ENCODE assay signal across 8 mouse cellular contexts in the genomic region with DNA sequence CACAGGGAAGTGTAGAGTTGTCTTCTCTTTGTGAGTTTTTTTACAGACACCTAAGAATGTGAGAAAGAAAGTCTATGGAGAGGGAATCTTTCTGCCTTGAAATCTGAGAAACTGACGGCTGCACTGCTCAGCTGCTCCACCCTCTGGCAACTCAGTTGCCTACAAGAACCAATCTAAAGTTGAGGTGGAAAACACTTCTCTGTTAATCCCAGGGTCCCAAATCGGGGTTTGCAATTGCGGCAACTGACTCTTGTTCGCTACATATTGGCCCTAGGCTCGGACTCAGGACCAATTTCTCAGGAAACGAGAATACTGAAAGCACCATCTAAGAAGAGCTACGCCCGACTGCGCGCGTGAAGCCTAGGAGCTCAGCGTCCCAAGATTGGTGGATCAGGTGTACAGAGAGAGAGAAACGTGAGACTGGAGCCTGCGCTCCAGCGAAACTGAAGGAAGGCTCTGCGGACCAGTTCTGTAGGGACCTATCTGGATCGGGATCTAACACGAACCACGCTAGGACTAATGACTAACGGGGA. TPM values are rescaled to one million over a fixed set of nuclear protein-coding genes. Genes with fewer than 3 reads are reported as not detected.
DNase-seq lines count a peak whose midpoint lies in the region; ATAC-seq and TF ChIP-seq lines count a peak whose summit lies in the region.

No protein-coding gene starts in this region.

- DNase-seq in B cell, adult 2 months = peak; percentile 48 to 49
- peak; percentile 28 for DNase-seq in WW6 (ENCODE audit: low read depth, low spot score)
- DNase-seq in embryo, embryonic 10.5 days (ENCODE audit: low spot score) = peak; percentile 72
- DNase-seq in kidney, postnatal 0 days (ENCODE audit: low spot score) = peak; percentile 73
- no peak for DNase-seq in liver, embryonic 14.5 days (ENCODE audit: low read depth in 3 of 3, low spot score in 3 of 3)
- no peak for DNase-seq in gastrocnemius, postnatal 36 days

- H3K9me3 ChIP-seq in heart, embryonic 15.5 days (replicated peaks) = no peaks in the 10 kb centered on the region
- H3K9me3 ChIP-seq in kidney, postnatal 0 days (replicated peaks; ENCODE audit: low read length) = no peaks in the 10 kb centered on the region
- no peaks in the 10 kb centered on the region for H3K9me3 ChIP-seq in liver, embryonic 14.5 days (ENCODE audit: control insufficient read depth, low read length)
- H3K9me3 ChIP-seq in neural tube, embryonic 13.5 days = no peaks in the 10 kb centered on the region

- intact Hi-C loops in gastrocnemius, postnatal 36 days (cut with DNase I) = loop anchor here (5.0 kb wide), 1 partner anchor 53 kb away; no protein-coding TSS in a partner anchor

- under 1% methylated on average over 20 of the region's 20 CpGs for WGBS in heart, embryonic 15.5 days
- WGBS in kidney, postnatal 0 days = under 1% methylated on average over 20 of the region's 20 CpGs
- 1% methylated on average over 20 of the region's 20 CpGs for WGBS in liver, embryonic 14.5 days (ENCODE audit: insufficient replicate concordance)
- under 1% methylated on average over 20 of the region's 20 CpGs for WGBS in neural tube, embryonic 13.5 days

- ATAC-seq in heart, embryonic 15.5 days (replicated peaks; ENCODE audit: insufficient number of reproducible peaks, insufficient read depth, low FRiP score, low read depth) = no peak
- ATAC-seq in kidney, postnatal 0 days (replicated peaks; ENCODE audit: low FRiP score, low read depth) = no peak
- no peak for ATAC-seq in liver, embryonic 14.5 days (ENCODE audit: insufficient read depth)
- peak; percentile 59; the same call in 1 of the 2 replicates for ATAC-seq in neural tube, embryonic 13.5 days (ENCODE audit: low read depth)

- no peak for TF ChIP-seq EP300 in liver, embryonic 14.5 days (IDR thresholded peaks at IDR 0.05; ENCODE audit: low read depth)

- peak; percentile 73 for TF ChIP-seq CTCF in kidney, postnatal 0 days (IDR thresholded peaks at IDR 0.05; ENCODE audit: low read depth)
- peak; percentile 49 for TF ChIP-seq CTCF in liver, embryonic 14.5 days (IDR thresholded peaks at IDR 0.05; ENCODE audit: low read depth)

- peak overlapping the region; percentile 87 for H3K4me2 ChIP-seq in heart, embryonic 15.5 days
- H3K4me2 ChIP-seq in kidney, postnatal 0 days (ENCODE audit: low read length) = peak overlapping the region; percentile 68
- peak overlapping the region; percentile 52 for H3K4me2 ChIP-seq in liver, embryonic 14.5 days (ENCODE audit: low read depth)
- H3K4me2 ChIP-seq in neural tube, embryonic 13.5 days = peak overlapping the region; percentile 95

- H3K27ac ChIP-seq in heart, embryonic 15.5 days = no peak overlapping the region
- H3K27ac ChIP-seq in kidney, postnatal 0 days = no peak overlapping the region
- H3K27ac ChIP-seq in liver, embryonic 14.5 days = no peak overlapping the region
- no peak overlapping the region for H3K27ac ChIP-seq in neural tube, embryonic 13.5 days (replicated peaks)

- peak overlapping the region; percentile 29 for H3K9ac ChIP-seq in heart, embryonic 15.5 days
- no peak overlapping the region for H3K9ac ChIP-seq in kidney, postnatal 0 days (ENCODE audit: low read depth, low read length)
- no peak overlapping the region for H3K9ac ChIP-seq in liver, embryonic 14.5 days (replicated peaks)
- H3K9ac ChIP-seq in neural tube, embryonic 13.5 days = peak overlapping the region; percentile 61

- H3K4me3 ChIP-seq in heart, embryonic 15.5 days = peak overlapping the region; percentile 49
- peak overlapping the region; percentile 31 for H3K4me3 ChIP-seq in kidney, postnatal 0 days (replicated peaks; ENCODE audit: low read depth, low read length)
- H3K4me3 ChIP-seq in liver, embryonic 14.5 days (ENCODE audit: insufficient read depth in 1 of 2, low read depth in 2 of 2, low read length in 2 of 2) = peak overlapping the region; percentile 22 to 31; a peak in 3 of 4 replicates
- peak overlapping the region; percentile 41 for H3K4me3 ChIP-seq in neural tube, embryonic 13.5 days

- peaks cover 9% of the 10 kb centered on the region for H3K4me1 ChIP-seq in heart, embryonic 15.5 days (replicated peaks)
- H3K4me1 ChIP-seq in kidney, postnatal 0 days (replicated peaks; ENCODE audit: insufficient read depth, low read length) = no peaks in the 10 kb centered on the region
- no peaks in the 10 kb centered on the region for H3K4me1 ChIP-seq in liver, embryonic 14.5 days (replicated peaks; ENCODE audit: control insufficient read depth in 2 of 2, insufficient read depth in 2 of 2, low read length in 1 of 2)
- peaks cover 11% of the 10 kb centered on the region for H3K4me1 ChIP-seq in neural tube, embryonic 13.5 days (replicated peaks)

- no peaks in the 10 kb centered on the region for H3K36me3 ChIP-seq in heart, embryonic 15.5 days
- H3K36me3 ChIP-seq in kidney, postnatal 0 days (ENCODE audit: insufficient read depth, low read length) = no peaks in the 10 kb centered on the region
- H3K36me3 ChIP-seq in liver, embryonic 14.5 days (replicated peaks; ENCODE audit: control insufficient read depth, insufficient read depth, low read depth) = no peaks in the 10 kb centered on the region
- H3K36me3 ChIP-seq in neural tube, embryonic 13.5 days = no peaks in the 10 kb centered on the region

- peaks cover 37% of the 10 kb centered on the region for H3K27me3 ChIP-seq in heart, embryonic 15.5 days
- H3K27me3 ChIP-seq in kidney, postnatal 0 days (ENCODE audit: insufficient read depth, low read length) = peaks cover 17% of the 10 kb centered on the region
- H3K27me3 ChIP-seq in liver, embryonic 14.5 days (ENCODE audit: control insufficient read depth, insufficient read depth, low read length) = peaks cover 11% of the 10 kb centered on the region
- peaks cover 21% of the 10 kb centered on the region for H3K27me3 ChIP-seq in neural tube, embryonic 13.5 days

RNA-seq across cellular contexts. Expression of a gene that starts 0.5 kb away (rescaled TPM):
- 3.7 and 4.7 TPM in 2 replicates for polyA plus RNA-seq in heart, embryonic 15.5 days (2015; fragmentation: Nextera tagmentation; extraction: Ambion mirVana)
- 1.7 and 2.4 TPM in 2 replicates for polyA plus RNA-seq in kidney, postnatal 0 days (2015; fragmentation: Nextera tagmentation; extraction: Ambion mirVana)
- polyA plus RNA-seq in liver, embryonic 14.5 days (2012; rRNA removed) = 0.09 and 0.27 TPM in 2 replicates
- polyA plus RNA-seq in liver, embryonic 14.5 days (2014; fragmentation: Nextera tagmentation; extraction: Ambion mirVana) = 0.19 TPM in 1 of 2 replicates, not detected in the other
- 12.0 and 14.0 TPM in 2 replicates for polyA plus RNA-seq in neural tube, embryonic 13.5 days (2015; fragmentation: Nextera tagmentation; extraction: Ambion mirVana)
- not detected for total RNA-seq in gastrocnemius, postnatal 36 days (2021)

Comparison
In these comparisons a context has a peak if more than half of its experiments do, and no peak if none do; other contexts are left out.
1. DNase-seq: peak in B cell, adult 2 months (2 of 2), WW6 (single experiment), embryo, embryonic 10.5 days (single experiment) and kidney, postnatal 0 days (single experiment); none in liver, embryonic 14.5 days (0 of 3) and gastrocnemius, postnatal 36 days (0 of 2).
2. H3K9ac ChIP-seq: peak in heart, embryonic 15.5 days (single experiment) and neural tube, embryonic 13.5 days (single experiment); none in kidney, postnatal 0 days (single experiment) and liver, embryonic 14.5 days (single experiment).
3. Peak in every context shown above with its lines, with median percentiles within 50 percentile points of each other: H3K4me2 ChIP-seq and H3K4me3 ChIP-seq.